Mouse (Mus musculus) liver, postnatal 0 days (tissue): ENCODE results near the gene Nfib. TPM values are rescaled to one million over a fixed set of nuclear protein-coding genes. Genes with fewer than 3 reads are reported as not detected.
A peak's percentile ranks its signal among the peaks of the same experiment; 100 is the strongest.

Source experiments
- ATAC-seq: fragments of 200-750 bp; cut with Nextera tagmentation; 2 replicates; pipeline ENCODE4 v1.8.0; 2017; ENCODE audit warnings: mild to moderate bottlenecking, moderate library complexity
- DNase-seq: peaks from one replicate; pipeline ENCODE4 v3.0.0-alpha.2; 2016
- H3K27ac ChIP-seq: fragments of 300-500 bp; sonication (generic); 2 replicates; pipeline ENCODE4 v1.5.1; 2014; ENCODE audit warnings: antibody characterized with exemption, moderate library complexity, mild to moderate bottlenecking, low read depth
- H3K27me3 ChIP-seq: fragments of 300-500 bp; sonication (generic); 2 replicates; pipeline ENCODE4 v1.6.1; 2014; ENCODE audit warnings: low read length, control low read depth, mixed read lengths; ENCODE audit not compliant: insufficient read depth
- H3K36me3 ChIP-seq: fragments of 300-500 bp; sonication (generic); replicated peaks from 2 replicates; pipeline ENCODE4 v1.6.1; 2014; ENCODE audit warnings: mild to moderate bottlenecking, control low read depth, low read length, moderate library complexity, mixed read lengths; ENCODE audit not compliant: insufficient read depth
- H3K4me1 ChIP-seq: fragments of 300-500 bp; sonication (generic); 2 replicates; pipeline ENCODE4 v1.6.1; 2014; ENCODE audit warnings: antibody characterized with exemption, mild to moderate bottlenecking, control low read depth; ENCODE audit not compliant: insufficient read depth
- H3K4me2 ChIP-seq: fragments of 300-500 bp; sonication (generic); 2 replicates; pipeline ENCODE4 v1.6.1; 2014; ENCODE audit warnings: low read depth, mild to moderate bottlenecking, low read length, moderate library complexity, mixed read lengths
- H3K4me3 ChIP-seq: fragments of 300-500 bp; sonication (generic); 2 replicates; pipeline ENCODE4 v1.5.1; 2014; ENCODE audit warnings: low read depth, low read length
- H3K9ac ChIP-seq: fragments of 300-500 bp; sonication (generic); replicated peaks from 2 replicates; pipeline ENCODE4 v1.6.1; 2014; ENCODE audit warnings: mild to moderate bottlenecking, moderate library complexity
- H3K9me3 ChIP-seq: fragments of 300-500 bp; sonication (generic); 2 replicates; pipeline ENCODE4 v1.6.1; 2016; ENCODE audit warnings: mild to moderate bottlenecking, control low read depth, low read length, mixed read lengths
- CTCF ChIP-seq: sonication (generic); IDR thresholded peaks from 2 replicates; pipeline ENCODE4 v1.5.1; 2016; ENCODE audit warnings: antibody characterized with exemption, low read depth
- EP300 ChIP-seq: IDR thresholded peaks from 2 replicates; pipeline ENCODE4 v1.6.1; 2016; ENCODE audit warnings: antibody characterized with exemption, low read depth, mild to moderate bottlenecking
- WGBS: fragments of 180-500 bp; shearing (Covaris S2); extraction: QIAGEN DNeasy Blood & Tissue Kit; methylation state at CpG from one replicate; pipeline ENCODE4 v1.1.7; 2014; ENCODE audit not compliant: insufficient replicate concordance; 5-methylcytosine and 5-hydroxymethylcytosine counted together
- polyA plus RNA-seq: library from polyadenylated mRNA; unstranded; fragments of >200 nt; fragmentation: Nextera tagmentation; extraction: Ambion mirVana; gene quantifications from 2 replicates; pipeline ENCODE4 v1.2.1, GENCODE M21; 2015

Nfib gene
- polyA plus RNA-seq, 1 experiment from 2014 or later: 8.3 TPM

DNA sequence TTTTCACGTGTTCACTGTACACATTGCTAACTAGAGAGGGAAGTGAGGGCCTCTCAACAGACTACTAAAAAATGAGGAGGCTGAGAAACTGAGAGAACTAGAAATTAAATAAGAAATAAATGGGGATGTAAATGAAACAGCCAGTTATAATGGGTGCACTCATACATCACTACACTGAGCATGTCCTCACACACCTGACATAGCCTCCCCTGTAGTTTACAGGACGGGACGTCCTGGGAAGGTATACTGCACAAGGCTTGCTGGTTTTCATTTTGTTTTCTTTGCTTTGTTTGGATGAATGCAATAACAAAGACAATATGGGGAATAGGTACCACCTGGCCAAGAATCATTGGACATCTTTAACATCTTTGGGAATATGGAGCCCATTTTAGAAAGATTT, 211.1 kb downstream of the Nfib start:
- ATAC-seq (no peak), DNase-seq (no peak)
- 74% methylated on average over 3 of the region's 3 CpGs for WGBS
- Histone ChIP-seq H3K4me1 (peaks cover 8% of the 10 kb centered on the region; the same call in 1 of the 2 replicates), H3K4me3 (no peak overlapping the region), H3K9me3 (no peaks in the 10 kb centered on the region), H3K9ac (no peak overlapping the region), H3K4me2 (no peak overlapping the region), H3K27ac (no peak overlapping the region), H3K36me3 (no peaks in the 10 kb centered on the region; the same call in 1 of the 2 replicates), H3K27me3 (no peaks in the 10 kb centered on the region)
- TF ChIP-seq CTCF (no peak), EP300 (no peak)

DNA sequence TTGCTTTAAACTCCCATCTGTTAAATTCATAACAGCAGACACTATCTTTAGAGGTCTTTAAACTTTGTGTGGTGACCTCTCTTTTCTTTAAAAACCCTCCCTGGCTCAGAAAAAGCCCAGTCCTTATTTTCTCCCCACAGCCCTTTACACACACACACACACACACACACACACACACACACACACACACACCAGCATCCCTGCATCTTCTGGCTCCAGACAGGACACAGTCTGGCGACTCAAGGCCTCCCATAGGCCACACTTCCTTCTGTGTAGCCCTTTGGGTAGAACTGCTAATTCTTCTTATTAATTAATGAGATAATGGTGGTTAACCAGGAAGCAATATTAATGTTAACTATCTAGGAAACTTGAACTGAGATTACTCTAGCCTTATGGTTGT, 211.7 kb downstream of the Nfib start:
- Histone ChIP-seq H3K4me1 (peaks cover 8% of the 10 kb centered on the region; the same call in 1 of the 2 replicates), H3K27me3 (no peaks in the 10 kb centered on the region), H3K4me3 (no peak overlapping the region), H3K9me3 (no peaks in the 10 kb centered on the region), H3K36me3 (no peaks in the 10 kb centered on the region; the same call in 1 of the 2 replicates), H3K9ac (no peak overlapping the region), H3K27ac (no peak overlapping the region), H3K4me2 (no peak overlapping the region)
- WGBS: 76% methylated on average over 1 of the region's 1 CpGs
- TF ChIP-seq EP300 (no peak), CTCF (no peak)
- DNase-seq (no peak), ATAC-seq (no peak)

GRCm38 (mm10) chr4:82493363-82493762, 212.2 kb downstream of the Nfib start:
- Histone ChIP-seq H3K4me3 (no peak overlapping the region), H3K36me3 (no peaks in the 10 kb centered on the region; the same call in 1 of the 2 replicates), H3K9me3 (no peaks in the 10 kb centered on the region), H3K27ac (no peak overlapping the region), H3K4me1 (peaks cover 8% of the 10 kb centered on the region; the same call in 1 of the 2 replicates), H3K27me3 (no peaks in the 10 kb centered on the region), H3K4me2 (no peak overlapping the region), H3K9ac (no peak overlapping the region)
- no peak for DNase-seq
- TF ChIP-seq EP300: no peak
- TF ChIP-seq CTCF: no peak
- 75% methylated on average over 7 of the region's 7 CpGs for WGBS
- ATAC-seq: no peak

DNA sequence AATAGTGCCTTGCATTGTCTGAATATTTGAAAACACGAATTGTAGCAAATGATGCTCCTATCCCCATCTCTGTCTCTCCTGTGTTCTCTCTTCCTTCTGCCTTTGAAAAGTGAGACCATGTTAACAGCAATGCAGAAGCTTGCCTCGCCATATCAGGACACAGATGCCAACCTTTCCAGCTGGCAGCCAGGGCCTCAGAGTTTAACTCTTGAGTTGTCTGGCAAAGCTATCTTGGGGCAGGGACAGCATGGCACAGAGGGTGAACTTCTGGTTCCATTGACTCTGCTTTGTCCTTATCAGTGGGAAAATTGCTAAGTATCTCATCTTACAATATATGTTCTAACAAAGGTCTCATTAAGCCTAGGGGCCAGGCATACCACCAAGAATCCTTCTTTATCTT, 212.8 kb downstream of the Nfib start:
- H3K4me1 ChIP-seq: peaks cover 6% of the 10 kb centered on the region; the same call in 1 of the 2 replicates
- WGBS: 56% methylated on average over 2 of the region's 2 CpGs

DNA sequence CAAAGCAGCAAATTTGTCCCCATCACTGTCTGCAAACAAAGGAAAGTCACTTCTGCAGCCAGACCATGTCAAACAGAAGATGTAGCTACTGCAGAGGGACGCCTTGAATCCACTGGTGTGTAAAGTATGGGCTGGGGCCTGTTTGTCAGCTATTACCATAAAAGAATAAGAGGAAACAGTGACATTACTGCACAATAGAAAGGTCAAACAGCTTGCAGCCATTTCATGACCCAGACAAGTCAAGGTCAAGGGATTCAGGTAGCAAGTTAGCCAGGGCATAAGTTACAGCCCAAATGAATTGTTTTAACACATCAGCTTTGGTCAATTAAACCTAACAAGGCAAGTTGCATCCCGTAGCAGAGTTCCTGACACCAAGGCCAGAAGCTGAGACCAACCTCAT, 215.6 kb downstream of the Nfib start:
- TF ChIP-seq EP300 (no peak), CTCF (no peak)
- no peak overlapping the region for H3K4me3 ChIP-seq
- H3K9me3 ChIP-seq: no peaks in the 10 kb centered on the region
- H3K27ac ChIP-seq: 0 out of 2 replicates have a peak overlapping the region, but pooled peaks have one; percentile 2
- no peak for ATAC-seq
- H3K4me1 ChIP-seq: peaks cover 6% of the 10 kb centered on the region; the same call in 1 of the 2 replicates
- H3K36me3 ChIP-seq: 0 out of 2 replicates have a peak, but pooled peaks cover 2% of the 10 kb centered on the region
- DNase-seq: no peak
- no peak overlapping the region for H3K4me2 ChIP-seq
- no peaks in the 10 kb centered on the region for H3K27me3 ChIP-seq
- H3K9ac ChIP-seq: no peak overlapping the region
- WGBS: 41% methylated on average over 2 of the region's 2 CpGs

More for the DNA sequence above, 212.8 kb downstream of the Nfib start:
- H3K36me3 ChIP-seq: no peaks in the 10 kb centered on the region; the same call in 1 of the 2 replicates
- no peak for DNase-seq
- H3K9me3 ChIP-seq: no peaks in the 10 kb centered on the region
- no peak overlapping the region for H3K4me2 ChIP-seq
- TF ChIP-seq CTCF: no peak
- no peak for TF ChIP-seq EP300
- H3K9ac ChIP-seq: no peak overlapping the region
- ATAC-seq: no peak
- no peak overlapping the region for H3K4me3 ChIP-seq
- no peak overlapping the region for H3K27ac ChIP-seq
- no peaks in the 10 kb centered on the region for H3K27me3 ChIP-seq

DNA sequence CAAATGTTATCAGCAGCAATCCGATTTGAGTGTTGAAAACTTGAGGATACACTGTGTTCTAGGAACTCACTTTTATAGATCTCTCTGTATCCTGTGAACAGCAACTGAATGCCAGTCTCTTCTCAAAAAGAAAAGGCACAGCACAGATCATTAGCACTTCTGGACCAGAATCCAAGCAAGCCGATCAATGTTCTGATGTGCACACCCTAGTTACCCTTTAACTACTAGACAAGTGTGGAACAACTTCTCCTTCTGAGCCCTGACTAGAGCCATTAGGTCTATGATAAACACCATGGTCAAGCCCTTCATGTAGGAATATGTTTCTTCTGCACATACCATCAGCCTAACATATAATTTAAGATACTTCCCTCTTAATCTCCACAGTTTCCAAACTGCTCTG, 219.6 kb downstream of the Nfib start:
- Histone ChIP-seq H3K36me3 (0 out of 2 replicates have a peak, but pooled peaks cover 2% of the 10 kb centered on the region), H3K4me3 (no peak overlapping the region), H3K27ac (peak overlapping the region; percentile 39), H3K4me2 (no peak overlapping the region), H3K4me1 (peaks cover 9% of the 10 kb centered on the region; the same call in 1 of the 2 replicates), H3K27me3 (no peaks in the 10 kb centered on the region), H3K9me3 (no peaks in the 10 kb centered on the region), H3K9ac (no peak overlapping the region)
- ATAC-seq (peak; percentile 78), DNase-seq (no peak)
- TF ChIP-seq EP300 (no peak), CTCF (no peak)
- WGBS: 53% methylated on average over 2 of the region's 2 CpGs
